Mouse (Mus musculus) heart, adult 2 months (tissue): ENCODE results near the gene Nfkbib. TPM values are rescaled to one million over a fixed set of nuclear protein-coding genes. Genes with fewer than 3 reads are reported as not detected.

ENCODE experiments used
- DNase-seq, 2 experiments: peaks; one replicate each; pipeline ENCODE4 v3.0.0; 2021
- H3K27ac ChIP-seq: fragments of 200-600 bp; 2 replicates; pipeline ENCODE4 v1.8.1; 2022
- H3K27me3 ChIP-seq: fragments of 200-500 bp; 2 replicates; pipeline ENCODE4 v1.6.1; 2012; ENCODE audit warnings: mild to moderate bottlenecking, low read length, inconsistent platforms, mixed read lengths; ENCODE audit not compliant: control insufficient read depth, insufficient read depth
- H3K36me3 ChIP-seq: fragments of 200-500 bp; 2 replicates; pipeline ENCODE4 v1.6.1; 2012; ENCODE audit warnings: low read length, inconsistent platforms; ENCODE audit not compliant: control insufficient read depth, insufficient read depth
- H3K4me1 ChIP-seq: fragments of 200-500 bp; 2 replicates; pipeline ENCODE4 v1.6.1; 2011; ENCODE audit warnings: low read length; ENCODE audit not compliant: control insufficient read depth, insufficient read depth
- H3K4me3 ChIP-seq: fragments of 200-600 bp; 2 replicates; pipeline ENCODE4 v1.8.1; 2022
- H3K79me2 ChIP-seq: fragments of 200-500 bp; replicated peaks from 2 replicates; pipeline ENCODE4 v1.6.1; 2012; ENCODE audit warnings: mild to moderate bottlenecking, inconsistent platforms, low read length, moderate library complexity, mixed read lengths; ENCODE audit not compliant: control insufficient read depth, insufficient read depth
- H3K9ac ChIP-seq: fragments of 200-500 bp; 2 replicates; pipeline ENCODE4 v1.6.1; 2012; ENCODE audit warnings: low read depth, mild to moderate bottlenecking, control low read depth, inconsistent platforms, low read length, mixed read lengths
- CTCF ChIP-seq: fragments of 200-600 bp; IDR thresholded peaks from 2 replicates; pipeline ENCODE4 v1.8.1; 2022; ENCODE audit warnings: antibody characterized with exemption, mild to moderate bottlenecking, moderate library complexity
- EP300 ChIP-seq: fragments of 200-500 bp; IDR thresholded peaks from 2 replicates; pipeline ENCODE4 v1.6.1; 2011; ENCODE audit warnings: low read depth, low read length, control low read depth; ENCODE audit not compliant: insufficient read depth
- POLR2A ChIP-seq: fragments of 200-500 bp; IDR thresholded peaks from 2 replicates; pipeline ENCODE4 v1.6.1; 2011; ENCODE audit warnings: mild to moderate bottlenecking, low read depth, low read length, control low read depth; ENCODE audit not compliant: insufficient read depth
- WGBS: fragments of 180-500 bp; shearing (Covaris S2); methylation state at CpG from one replicate; pipeline ENCODE4 v1.1.7; 2018; 5-methylcytosine and 5-hydroxymethylcytosine counted together
- intact Hi-C: fragments of 180-260 bp; cut with DNase I; formaldehyde crosslinking; loops from one replicate; pipeline ENCODE4 v1.15.1; 2025
- polyA plus RNA-seq: library from polyadenylated mRNA; depleted of rRNA; stranded (reverse); fragments of >200 nt; gene quantifications from 2 replicates; pipeline ENCODE4 v1.2.3, GENCODE M21; 2012
- total RNA-seq, 2 experiments: library from RNA; stranded (reverse); gene quantifications; 2 replicates each; pipeline ENCODE4 v1.2.3; 2021

The Nfkbib gene
- total and polyA plus RNA-seq, 3 experiments, result 25.1 to 31.6 (median 27.8) TPM

- WGBS, result 28% methylated on average over 9 of the region's 9 CpGs
- Histone ChIP-seq H3K9ac (peak overlapping the region; percentile 81), H3K36me3 (no peaks in the 10 kb centered on the region), H3K27ac (peak overlapping the region; percentile 97), H3K27me3 (no peaks in the 10 kb centered on the region), H3K4me1 (peaks cover 5% of the 10 kb centered on the region), H3K4me3 (peak overlapping the region; percentile 93), H3K79me2 (no peaks in the 10 kb centered on the region)
- DNase-seq, result no peak
- no peak for TF ChIP-seq CTCF
- TF ChIP-seq POLR2A, result no peak
- TF ChIP-seq EP300, result no peak
- intact Hi-C loops, result no loop called here
These were observed 26.4 kb downstream of the Nfkbib start for GRCm38 (mm10) chr7:28740949-28741348.

GRCm38 (mm10) chr7:28739829-28740228 lies 27.5 kb downstream of the Nfkbib start:
- no peak for TF ChIP-seq POLR2A
- no peak for TF ChIP-seq EP300
- TF ChIP-seq CTCF, result no peak
- 90% methylated on average over 21 of the region's 21 CpGs for WGBS
- Histone ChIP-seq H3K4me3 (no peak overlapping the region), H3K4me1 (peaks cover 5% of the 10 kb centered on the region), H3K27me3 (no peaks in the 10 kb centered on the region), H3K9ac (no peak overlapping the region), H3K79me2 (no peaks in the 10 kb centered on the region), H3K36me3 (no peaks in the 10 kb centered on the region), H3K27ac (no peak overlapping the region)
- intact Hi-C loops, result no loop called here
- DNase-seq, result no peak

GRCm38 (mm10) chr7:28735701-28736100 lies 31.6 kb downstream of the Nfkbib start:
- Histone ChIP-seq H3K4me3 (no peak overlapping the region), H3K27ac (no peak overlapping the region), H3K4me1 (no peaks in the 10 kb centered on the region), H3K9ac (no peak overlapping the region), H3K79me2 (no peaks in the 10 kb centered on the region), H3K27me3 (no peaks in the 10 kb centered on the region), H3K36me3 (no peaks in the 10 kb centered on the region)
- intact Hi-C loops, result no loop called here
- 80% methylated on average over 6 of the region's 6 CpGs for WGBS
- TF ChIP-seq CTCF (no peak), EP300 (no peak), POLR2A (no peak)
- DNase-seq, result no peak

GRCm38 (mm10) chr7:28733211-28733610 lies 34.1 kb downstream of the Nfkbib start:
- TF ChIP-seq CTCF (no peak), EP300 (no peak), POLR2A (no peak)
- H3K4me1 ChIP-seq, result no peaks in the 10 kb centered on the region
- no peaks in the 10 kb centered on the region for H3K79me2 ChIP-seq
- H3K27me3 ChIP-seq, result no peaks in the 10 kb centered on the region
- no peak for DNase-seq
- H3K27ac ChIP-seq, result no peak overlapping the region
- no peak overlapping the region for H3K9ac ChIP-seq
- intact Hi-C loops, result no loop called here
- H3K4me3 ChIP-seq, result peak overlapping the region; percentile 24
- H3K36me3 ChIP-seq, result no peaks in the 10 kb centered on the region
- WGBS, result 32% methylated on average over 11 of the region's 11 CpGs

GRCm38 (mm10) chr7:28732341-28733142 lies 34.8 kb downstream of the Nfkbib start:
- WGBS, result 8% methylated on average over 58 of the region's 58 CpGs
- intact Hi-C loops, result no loop called here
- Histone ChIP-seq H3K36me3 (no peaks in the 10 kb centered on the region), H3K27ac (no peak overlapping the region), H3K27me3 (no peaks in the 10 kb centered on the region), H3K4me3 (peak overlapping the region; percentile 24), H3K4me1 (no peaks in the 10 kb centered on the region), H3K9ac (peak overlapping the region; percentile 39; the same call in 1 of the 2 replicates), H3K79me2 (no peaks in the 10 kb centered on the region)
- peak; percentile 76 to 81 for DNase-seq
- TF ChIP-seq CTCF (no peak), POLR2A (no peak), EP300 (no peak)

- no peak for DNase-seq
- no peaks in the 10 kb centered on the region for H3K79me2 ChIP-seq
- H3K9ac ChIP-seq, result no peak overlapping the region
- H3K27ac ChIP-seq, result no peak overlapping the region
- H3K4me1 ChIP-seq, result no peaks in the 10 kb centered on the region
- WGBS, result 45% methylated on average over 10 of the region's 10 CpGs
- H3K27me3 ChIP-seq, result no peaks in the 10 kb centered on the region
- intact Hi-C loops, result loop anchor here (10.0 kb wide), 1 partner anchor 123 kb away; no protein-coding TSS in a partner anchor
- TF ChIP-seq POLR2A (no peak), CTCF (peak; percentile 53)
- H3K36me3 ChIP-seq, result no peaks in the 10 kb centered on the region
- H3K4me3 ChIP-seq, result no peak overlapping the region
These were observed 39.5 kb downstream of the Nfkbib start for GRCm38 (mm10) chr7:28727649-28728340.
